Mouse (Mus musculus) intestine, embryonic 14.5 days (tissue): Measurements from ENCODE around the gene Ppfia3. TPM values are rescaled to one million over a fixed set of nuclear protein-coding genes. Genes with fewer than 3 reads are reported as not detected.

Experiments
- ATAC-seq: fragments of 200-750 bp; cut with Nextera tagmentation; replicated peaks from 2 replicates; pipeline ENCODE4 v1.8.0; 2017; ENCODE audit warnings: low read depth, moderate number of reproducible peaks, moderate TSS enrichment, moderate library complexity; ENCODE audit not compliant: low FRiP score, low TSS enrichment
- DNase-seq: peaks from one replicate; pipeline ENCODE4 v3.0.0-alpha.2; 2018; ENCODE audit warnings: low spot score
- H3K27ac ChIP-seq: fragments of 300-500 bp; sonication (generic); 2 replicates; pipeline ENCODE4 v1.5.1; 2014; ENCODE audit warnings: low read depth, mild to moderate bottlenecking, control low read depth
- H3K27me3 ChIP-seq: fragments of 300-500 bp; sonication (generic); replicated peaks from 2 replicates; pipeline ENCODE4 v1.6.1; 2014; ENCODE audit warnings: low read length, control low read depth; ENCODE audit not compliant: control insufficient read depth, insufficient read depth
- H3K36me3 ChIP-seq: fragments of 300-500 bp; sonication (generic); 2 replicates; pipeline ENCODE4 v1.6.1; 2014; ENCODE audit warnings: low read length, control low read depth; ENCODE audit not compliant: control insufficient read depth, insufficient read depth
- H3K4me1 ChIP-seq: fragments of 300-500 bp; sonication (generic); replicated peaks from 2 replicates; pipeline ENCODE4 v1.6.1; 2014; ENCODE audit warnings: low read length, control low read depth, mixed read lengths; ENCODE audit not compliant: control insufficient read depth, insufficient read depth
- H3K4me2 ChIP-seq: fragments of 300-500 bp; sonication (generic); 2 replicates; pipeline ENCODE4 v1.6.1; 2014; ENCODE audit warnings: low read length
- H3K4me3 ChIP-seq: fragments of 300-500 bp; sonication (generic); 2 replicates; pipeline ENCODE4 v1.5.1; 2014; ENCODE audit warnings: low read depth, low read length, control low read depth, mixed read lengths
- H3K9ac ChIP-seq: fragments of 300-500 bp; sonication (generic); 2 replicates; pipeline ENCODE4 v1.6.1; 2014; ENCODE audit warnings: mild to moderate bottlenecking, low read length
- H3K9me3 ChIP-seq: fragments of 300-500 bp; sonication (generic); 2 replicates; pipeline ENCODE4 v1.6.1; 2016; ENCODE audit warnings: low read length, control low read depth; ENCODE audit not compliant: control insufficient read depth
- WGBS: fragments of 180-500 bp; shearing (Covaris S2); extraction: QIAGEN DNeasy Blood & Tissue Kit; methylation state at CpG from one replicate; pipeline ENCODE4 v1.1.7; 2014; 5-methylcytosine and 5-hydroxymethylcytosine counted together
- polyA plus RNA-seq: library from polyadenylated mRNA; unstranded; fragments of >200 nt; fragmentation: Nextera tagmentation; extraction: Ambion mirVana; gene quantifications from 2 replicates; pipeline ENCODE4 v1.2.1, GENCODE M21; 2014

Gene Ppfia3
- 5.5 and 5.8 TPM in 2 replicates for polyA plus RNA-seq

DNA sequence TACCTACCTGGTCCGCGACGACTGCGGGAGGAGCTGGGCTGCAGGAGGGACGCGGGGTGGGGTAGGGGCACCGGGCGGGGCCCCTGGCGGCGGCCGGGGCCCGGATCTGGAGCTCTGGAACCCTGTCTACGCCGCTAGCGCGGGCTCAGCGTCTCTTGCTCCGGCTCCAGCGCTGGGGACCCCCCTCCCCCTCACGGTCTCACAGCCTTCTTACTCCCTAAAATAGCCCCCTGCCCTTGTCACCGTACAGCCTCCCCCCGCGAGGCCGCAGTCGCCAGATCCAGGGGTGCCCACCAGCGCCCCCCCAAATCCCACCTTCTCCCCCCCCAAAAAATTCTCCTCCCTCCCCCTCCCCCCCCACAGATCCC lies at the start of gene Ppfia3:
TSS of gene Ppfia3 (minus strand) at position 368 of the 368 bp plus-strand sequence.
- peak within 1 kb of the TSS; percentile 47; the same call in 1 of the 2 replicates for H3K27ac ChIP-seq
- peak within 1 kb of the TSS; percentile 56 for H3K9ac ChIP-seq
- peak within 1 kb of the TSS; percentile 99 for H3K4me2 ChIP-seq
- H3K27me3 ChIP-seq: peaks cover 55% of the 10 kb centered on the region
- DNase-seq: peak; percentile 78
- peak; percentile 17 for ATAC-seq
- no peaks in the 10 kb centered on the region for H3K36me3 ChIP-seq
- peaks cover 24% of the 10 kb centered on the region for H3K4me1 ChIP-seq
- H3K9me3 ChIP-seq: no peaks in the 10 kb centered on the region
- WGBS: 0% methylated on average over 18 of the region's 26 CpGs
- H3K4me3 ChIP-seq: peak within 1 kb of the TSS; percentile 52

DNA sequence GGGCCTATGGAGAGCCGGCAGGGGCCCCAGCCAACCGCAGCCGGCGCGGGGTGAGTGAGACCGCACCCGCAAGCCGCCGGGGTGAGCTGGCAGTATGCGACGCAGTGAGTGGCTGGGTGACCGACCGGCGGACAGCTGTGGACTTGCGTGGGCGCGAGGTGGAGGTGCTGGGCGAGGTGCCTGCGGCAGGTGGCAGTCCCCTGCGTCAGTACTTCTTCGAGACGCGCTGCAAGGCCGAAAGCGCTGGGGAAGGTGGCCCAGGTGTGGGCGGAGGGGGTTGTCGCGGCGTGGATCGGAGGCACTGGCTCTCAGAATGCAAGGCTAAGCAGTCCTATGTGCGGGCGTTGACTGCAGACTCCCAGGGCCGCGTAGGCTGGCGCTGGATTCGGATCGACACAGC lies 48.8 kb upstream of the Ppfia3 start:
- DNase-seq: no peak
- Histone ChIP-seq H3K4me3 (no peak overlapping the region), H3K9ac (no peak overlapping the region), H3K4me1 (peaks cover 39% of the 10 kb centered on the region), H3K9me3 (no peaks in the 10 kb centered on the region), H3K27me3 (peaks cover 52% of the 10 kb centered on the region), H3K4me2 (peak overlapping the region; percentile 34), H3K27ac (no peak overlapping the region), H3K36me3 (no peaks in the 10 kb centered on the region)
- ATAC-seq: no peak
- 27% methylated on average over 37 of the region's 37 CpGs for WGBS

GRCm38 (mm10) chr7:45414740-45415224 lies 48.0 kb upstream of the Ppfia3 start:
- Histone ChIP-seq H3K9me3 (no peaks in the 10 kb centered on the region), H3K4me1 (peaks cover 35% of the 10 kb centered on the region), H3K4me2 (no peak overlapping the region; the same call in 1 of the 2 replicates), H3K9ac (no peak overlapping the region), H3K4me3 (no peak overlapping the region), H3K27ac (no peak overlapping the region), H3K27me3 (peaks cover 60% of the 10 kb centered on the region), H3K36me3 (no peaks in the 10 kb centered on the region)
- WGBS: 51% methylated on average over 12 of the region's 12 CpGs
- ATAC-seq (no peak), DNase-seq (peak; percentile 59)

GRCm38 (mm10) chr7:45413864-45414739 lies 47.3 kb upstream of the Ppfia3 start:
- H3K4me3 ChIP-seq: peak overlapping the region; percentile 52
- H3K4me1 ChIP-seq: peaks cover 35% of the 10 kb centered on the region
- ATAC-seq (peak; percentile 21; the same call in 1 of the 2 replicates), DNase-seq (peak; percentile 70)
- H3K27ac ChIP-seq: peak overlapping the region; percentile 73
- H3K9ac ChIP-seq: peak overlapping the region; percentile 59
- peaks cover 64% of the 10 kb centered on the region for H3K27me3 ChIP-seq
- 1% methylated on average over 27 of the region's 27 CpGs for WGBS
- peak overlapping the region; percentile 89 for H3K4me2 ChIP-seq
- no peaks in the 10 kb centered on the region for H3K9me3 ChIP-seq
- H3K36me3 ChIP-seq: no peaks in the 10 kb centered on the region

- peak within 1 kb of the TSS; percentile 73 for H3K27ac ChIP-seq
- peak within 1 kb of the TSS; percentile 52 for H3K4me3 ChIP-seq
- H3K9ac ChIP-seq: peak within 1 kb of the TSS; percentile 59
- DNase-seq (peak; percentile 73), ATAC-seq (peak; percentile 57)
- H3K9me3 ChIP-seq: no peaks in the 10 kb centered on the region
- peaks cover 73% of the 10 kb centered on the region for H3K27me3 ChIP-seq
- under 1% methylated on average over 45 of the region's 45 CpGs for WGBS
- no peaks in the 10 kb centered on the region for H3K36me3 ChIP-seq
- peaks cover 30% of the 10 kb centered on the region for H3K4me1 ChIP-seq
- H3K4me2 ChIP-seq: peak within 1 kb of the TSS; percentile 89
Observed at GRCm38 (mm10) chr7:45413113-45413863, 46.5 kb upstream of the Ppfia3 start, which contains the start of gene Ntf5. TSS of gene Ntf5 (plus strand) at chr7:45413695.

GRCm38 (mm10) chr7:45412421-45412820 lies 45.6 kb upstream of the Ppfia3 start:
- WGBS: 93% methylated on average over 2 of the region's 2 CpGs
- Histone ChIP-seq H3K27ac (no peak overlapping the region), H3K9me3 (no peaks in the 10 kb centered on the region), H3K27me3 (peaks cover 81% of the 10 kb centered on the region), H3K9ac (no peak overlapping the region), H3K4me3 (no peak overlapping the region), H3K4me1 (peaks cover 21% of the 10 kb centered on the region), H3K4me2 (no peak overlapping the region), H3K36me3 (no peaks in the 10 kb centered on the region)
- ATAC-seq (no peak), DNase-seq (no peak)

DNA sequence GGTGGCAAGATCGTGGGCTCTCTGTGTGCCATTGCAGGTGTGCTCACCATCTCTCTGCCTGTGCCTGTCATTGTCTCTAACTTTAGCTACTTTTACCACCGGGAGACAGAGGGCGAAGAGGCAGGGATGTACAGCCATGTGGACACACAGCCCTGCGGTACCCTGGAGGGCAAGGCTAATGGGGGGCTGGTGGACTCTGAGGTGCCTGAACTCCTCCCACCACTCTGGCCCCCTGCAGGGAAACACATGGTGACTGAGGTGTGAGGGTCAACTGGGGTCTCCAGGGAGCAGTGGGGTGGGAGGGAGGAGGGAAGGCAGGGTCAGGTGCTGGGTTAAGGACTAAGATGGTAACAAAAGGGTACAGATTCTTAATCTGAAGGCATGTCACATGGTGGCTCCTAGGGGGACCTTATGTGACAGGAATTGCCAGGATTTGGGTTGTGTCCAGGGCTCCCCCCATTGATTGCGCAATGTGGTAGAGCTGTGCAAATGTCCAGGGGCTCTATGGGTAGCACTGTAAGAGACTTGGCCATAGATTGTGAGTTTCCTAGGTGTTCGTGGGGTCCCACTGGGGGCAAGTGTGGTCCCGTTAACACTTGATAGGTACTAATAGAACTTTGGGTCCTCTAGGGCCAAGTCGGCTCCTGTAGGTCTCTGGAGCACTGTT lies 42.8 kb upstream of the Ppfia3 start:
- no peak for DNase-seq
- Histone ChIP-seq H3K9ac (no peak overlapping the region), H3K4me2 (no peak overlapping the region), H3K36me3 (no peaks in the 10 kb centered on the region), H3K4me1 (peaks cover 11% of the 10 kb centered on the region; the same call in 1 of the 2 replicates), H3K27me3 (peaks cover 85% of the 10 kb centered on the region), H3K27ac (no peak overlapping the region), H3K9me3 (no peaks in the 10 kb centered on the region), H3K4me3 (no peak overlapping the region)
- ATAC-seq: no peak
- 85% methylated on average over 8 of the region's 8 CpGs for WGBS

- DNase-seq (no peak), ATAC-seq (no peak)
- Histone ChIP-seq H3K27ac (no peak overlapping the region), H3K4me1 (peaks cover 4% of the 10 kb centered on the region; the same call in 1 of the 2 replicates), H3K27me3 (peaks cover 78% of the 10 kb centered on the region), H3K36me3 (no peaks in the 10 kb centered on the region), H3K4me3 (no peak overlapping the region), H3K4me2 (no peak overlapping the region), H3K9me3 (no peaks in the 10 kb centered on the region), H3K9ac (no peak overlapping the region)
- 86% methylated on average over 17 of the region's 17 CpGs for WGBS
Observed at GRCm38 (mm10) chr7:45408949-45409348, 42.1 kb upstream of the Ppfia3 start.
